Mouse (Mus musculus) limb, embryonic 15.5 days (tissue): Measurements from ENCODE around the gene Gnl2. TPM values are rescaled to one million over a fixed set of nuclear protein-coding genes. Genes with fewer than 3 reads are reported as not detected.

Source experiments
- ATAC-seq: fragments of 200-750 bp; cut with Nextera tagmentation; 2 replicates; pipeline ENCODE4 v1.8.0; 2017; ENCODE audit warnings: low read depth, moderate TSS enrichment; ENCODE audit not compliant: insufficient number of reproducible peaks, low FRiP score, low TSS enrichment
- H3K27ac ChIP-seq: fragments of 300-500 bp; sonication (generic); 2 replicates; pipeline ENCODE4 v1.5.1; 2015; ENCODE audit warnings: moderate library complexity, mild to moderate bottlenecking, inconsistent platforms
- H3K27me3 ChIP-seq: fragments of 300-500 bp; sonication (generic); 2 replicates; pipeline ENCODE4 v1.6.1; 2015; ENCODE audit warnings: inconsistent platforms
- H3K36me3 ChIP-seq: fragments of 300-500 bp; sonication (generic); 2 replicates; pipeline ENCODE4 v1.6.1; 2015; ENCODE audit warnings: inconsistent platforms
- H3K4me1 ChIP-seq: fragments of 300-500 bp; sonication (generic); 2 replicates; pipeline ENCODE4 v1.6.1; 2015; ENCODE audit warnings: inconsistent platforms
- H3K4me2 ChIP-seq: fragments of 300-500 bp; sonication (generic); 2 replicates; pipeline ENCODE4 v1.6.1; 2015; ENCODE audit warnings: mild to moderate bottlenecking, inconsistent platforms
- H3K4me3 ChIP-seq: fragments of 300-500 bp; sonication (generic); 2 replicates; pipeline ENCODE4 v1.5.1; 2015; ENCODE audit warnings: mild to moderate bottlenecking, inconsistent platforms
- H3K9ac ChIP-seq: fragments of 300-500 bp; sonication (generic); 2 replicates; pipeline ENCODE4 v1.6.1; 2015; ENCODE audit warnings: inconsistent platforms
- H3K9me3 ChIP-seq: fragments of 300-500 bp; sonication (generic); 2 replicates; pipeline ENCODE4 v1.6.1; 2016; ENCODE audit warnings: inconsistent platforms
- WGBS: fragments of 180-500 bp; shearing (Covaris S2); methylation state at CpG from one replicate; pipeline ENCODE4 v1.1.7; 2015; 5-methylcytosine and 5-hydroxymethylcytosine counted together
- polyA plus RNA-seq: library from polyadenylated mRNA; unstranded; fragments of >200 nt; fragmentation: Nextera tagmentation; extraction: Ambion mirVana; gene quantifications from 2 replicates; pipeline ENCODE4 v1.2.1, GENCODE M21; 2015

Gnl2 gene
- polyA plus RNA-seq, 1 experiment from 2014 or later, result 78.4 TPM

DNA sequence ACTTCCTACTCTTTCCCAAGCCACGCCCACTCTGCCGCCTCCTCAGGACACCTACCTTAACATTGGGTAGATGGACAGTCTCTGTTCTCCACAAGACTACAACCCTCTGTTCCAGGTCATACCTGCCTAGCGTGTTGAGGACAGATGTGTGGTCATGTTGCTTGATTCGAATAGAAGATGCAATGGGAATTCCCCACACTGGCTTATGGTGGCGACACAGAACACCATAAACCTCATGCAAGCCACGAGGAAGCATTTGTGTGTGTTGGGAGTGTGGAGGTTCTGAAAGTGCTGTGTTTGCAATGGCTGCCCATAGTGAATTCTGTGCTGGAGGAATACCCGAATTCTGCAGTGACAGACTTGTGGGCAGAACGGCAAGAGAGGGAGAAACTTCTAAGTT is 47.4 kb downstream of the Gnl2 start:
- 72% methylated on average over 8 of the region's 8 CpGs for WGBS
- no peaks in the 10 kb centered on the region for H3K9me3 ChIP-seq
- no peak overlapping the region for H3K4me2 ChIP-seq
- peaks cover 2% of the 10 kb centered on the region for H3K36me3 ChIP-seq
- 0 out of 2 replicates have a peak, but pooled peaks cover 5% of the 10 kb centered on the region for H3K27me3 ChIP-seq
- H3K27ac ChIP-seq, result no peak overlapping the region
- peaks cover 26% of the 10 kb centered on the region for H3K4me1 ChIP-seq
- no peak for ATAC-seq
- H3K4me3 ChIP-seq, result no peak overlapping the region
- H3K9ac ChIP-seq, result no peak overlapping the region

DNA sequence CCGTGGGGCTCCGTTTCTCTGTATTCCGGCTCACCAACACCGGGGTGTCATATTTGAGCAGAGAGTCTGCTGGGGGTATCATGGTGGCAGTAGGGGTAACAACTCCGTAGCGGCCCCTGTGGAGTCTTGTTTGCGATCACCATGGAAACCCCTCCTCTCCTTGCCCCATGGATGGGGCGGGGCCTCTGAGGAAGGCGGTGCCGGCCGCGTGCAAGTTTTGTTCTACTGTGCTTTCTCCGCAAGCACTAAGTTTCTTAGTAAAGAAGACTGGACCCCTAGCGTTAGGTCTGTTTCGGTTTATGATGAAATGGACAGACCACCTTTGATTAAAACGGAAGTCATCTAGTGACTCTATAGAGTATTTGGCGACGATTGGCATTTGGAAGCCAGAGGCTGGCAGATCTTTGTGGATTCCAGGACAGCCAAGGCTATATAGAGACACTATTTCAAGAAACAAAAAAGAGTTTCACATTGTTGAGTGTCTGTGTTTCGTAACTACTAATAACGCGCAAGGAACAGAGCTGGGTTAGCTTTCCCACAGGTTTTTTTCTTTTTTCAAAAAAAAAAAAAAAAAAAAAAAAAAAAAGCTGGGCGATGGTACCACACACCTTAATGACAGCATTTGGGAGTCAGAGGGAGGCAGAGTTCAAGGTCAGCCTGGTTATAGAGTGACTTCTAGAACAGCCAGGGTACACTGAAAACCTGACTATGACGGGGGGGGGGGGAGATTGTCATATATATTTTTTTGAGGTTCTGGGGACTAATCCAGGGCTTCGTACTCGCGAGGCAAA is 49.3 kb downstream of the Gnl2 start, which contains the start of gene Dnali1:
Dnali1 (minus strand) TSS at position 187 of the 791 bp plus-strand sequence.
- Histone ChIP-seq H3K4me3 (peak within 1 kb of the TSS; percentile 92), H3K36me3 (peaks cover 21% of the 10 kb centered on the region), H3K9me3 (no peaks in the 10 kb centered on the region), H3K4me1 (peaks cover 23% of the 10 kb centered on the region), H3K9ac (peak within 1 kb of the TSS; percentile 79), H3K4me2 (peak within 1 kb of the TSS; percentile 69), H3K27me3 (0 out of 2 replicates have a peak, but pooled peaks cover 5% of the 10 kb centered on the region), H3K27ac (peak within 1 kb of the TSS; percentile 72)
- 2% methylated on average over 26 of the region's 26 CpGs for WGBS
- ATAC-seq, result no peak; the same call in 1 of the 2 replicates

DNA sequence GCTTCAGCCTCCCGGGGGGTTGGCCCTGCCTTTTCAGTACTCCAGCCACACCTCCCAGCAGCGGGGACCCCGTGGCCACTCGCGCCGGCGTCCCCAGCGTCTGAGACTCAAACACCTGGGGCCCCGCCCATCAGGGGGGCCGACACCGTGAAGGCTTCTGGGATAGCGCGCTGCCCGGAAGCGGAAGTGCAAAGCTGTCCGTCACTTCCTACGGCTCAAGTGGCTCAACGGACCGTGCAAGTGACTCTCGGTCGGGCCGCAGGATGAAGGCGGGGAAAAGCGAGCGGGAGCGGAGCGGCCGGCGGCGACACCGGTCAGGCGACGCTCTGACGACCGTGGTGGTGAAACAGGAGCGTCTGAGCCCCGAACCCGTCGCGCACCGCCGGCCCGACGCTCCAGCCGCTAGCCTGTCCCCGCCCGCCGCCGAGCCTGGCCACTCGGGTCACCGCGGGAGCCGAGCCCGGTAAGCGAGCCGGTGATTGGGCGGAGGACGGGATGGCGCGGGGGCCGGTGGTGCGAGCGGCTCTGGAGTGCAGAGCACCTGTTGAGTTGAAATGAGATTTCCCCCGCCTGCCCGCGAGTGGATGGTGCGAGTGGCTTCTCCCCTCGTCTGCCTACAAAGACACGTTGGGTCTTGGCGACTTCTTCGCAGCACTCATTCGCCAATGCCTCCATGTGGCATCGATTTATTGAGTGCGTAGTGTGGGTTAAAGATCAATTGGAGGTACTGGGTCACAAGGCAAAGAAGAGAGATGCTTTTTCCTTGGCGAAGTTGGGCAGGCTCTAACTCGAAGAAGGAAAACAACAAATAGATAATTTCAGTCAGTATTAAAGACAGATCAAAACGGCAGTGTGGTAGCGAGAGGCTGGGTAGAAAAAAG is 50.3 kb downstream of the Gnl2 start, which contains the start of gene Snip1:
Snip1 (plus strand) TSS at position 183 of the 881 bp plus-strand sequence.
- peak within 1 kb of the TSS; percentile 72 for H3K27ac ChIP-seq
- under 1% methylated on average over 77 of the region's 78 CpGs for WGBS

DNA sequence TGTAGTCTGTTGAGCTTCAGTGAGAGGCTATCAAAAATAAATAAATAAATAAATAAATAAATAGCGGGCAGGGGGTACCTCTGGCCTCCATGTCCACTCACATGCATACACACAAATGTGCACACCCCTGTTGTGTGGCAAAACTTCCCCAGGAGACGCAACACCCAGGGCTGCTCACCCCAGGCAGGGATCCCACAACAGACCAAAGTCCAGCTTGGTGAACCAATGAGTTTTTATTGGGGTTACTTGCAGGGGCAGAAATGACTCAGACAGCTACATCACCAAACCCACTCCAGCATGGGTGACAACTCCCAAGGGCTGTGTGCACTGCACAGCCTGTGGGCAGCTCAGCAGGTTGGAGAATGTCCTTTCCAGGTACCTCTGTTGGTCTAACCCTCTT is 61.3 kb downstream of the Gnl2 start:
- ATAC-seq, result no peak
- Histone ChIP-seq H3K36me3 (peaks cover 53% of the 10 kb centered on the region), H3K27ac (no peak overlapping the region), H3K9ac (no peak overlapping the region), H3K9me3 (no peaks in the 10 kb centered on the region), H3K4me2 (no peak overlapping the region), H3K27me3 (no peaks in the 10 kb centered on the region), H3K4me3 (no peak overlapping the region), H3K4me1 (no peaks in the 10 kb centered on the region)
- 87% methylated on average over 2 of the region's 2 CpGs for WGBS

More for the DNA sequence above, 50.3 kb downstream of the Gnl2 start, which contains the start of gene Snip1:
- Histone ChIP-seq H3K4me3 (peak within 1 kb of the TSS; percentile 92), H3K27me3 (0 out of 2 replicates have a peak, but pooled peaks cover 5% of the 10 kb centered on the region), H3K9ac (peak within 1 kb of the TSS; percentile 79), H3K4me2 (peak within 1 kb of the TSS; percentile 69), H3K36me3 (peaks cover 31% of the 10 kb centered on the region), H3K9me3 (no peaks in the 10 kb centered on the region), H3K4me1 (peaks cover 23% of the 10 kb centered on the region)
- ATAC-seq, result peak; percentile 87

DNA sequence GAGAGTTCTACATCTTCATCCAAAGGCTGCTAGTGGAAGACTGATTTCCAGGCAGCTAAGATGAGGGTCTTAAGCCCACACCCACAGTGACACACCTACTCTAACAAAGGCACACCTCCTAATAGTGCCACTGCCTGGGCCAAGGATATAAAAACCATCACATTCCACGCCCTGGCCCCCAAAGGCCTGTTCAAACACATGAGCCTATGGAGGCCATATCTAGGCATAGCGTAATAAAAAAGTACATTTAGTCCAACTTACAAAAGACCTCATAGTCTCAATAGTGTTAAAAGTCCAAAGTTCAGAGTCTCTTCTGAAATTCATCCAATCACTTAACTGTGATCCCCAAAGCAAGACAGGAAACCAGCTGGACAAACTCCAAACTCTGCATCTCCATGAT is 62.3 kb downstream of the Gnl2 start:
- Histone ChIP-seq H3K9me3 (no peaks in the 10 kb centered on the region), H3K27me3 (no peaks in the 10 kb centered on the region), H3K4me1 (no peaks in the 10 kb centered on the region), H3K4me3 (no peak overlapping the region), H3K27ac (no peak overlapping the region), H3K36me3 (peaks cover 43% of the 10 kb centered on the region), H3K9ac (no peak overlapping the region), H3K4me2 (no peak overlapping the region)
- ATAC-seq, result no peak
- 91% methylated on average over 2 of the region's 2 CpGs for WGBS

DNA sequence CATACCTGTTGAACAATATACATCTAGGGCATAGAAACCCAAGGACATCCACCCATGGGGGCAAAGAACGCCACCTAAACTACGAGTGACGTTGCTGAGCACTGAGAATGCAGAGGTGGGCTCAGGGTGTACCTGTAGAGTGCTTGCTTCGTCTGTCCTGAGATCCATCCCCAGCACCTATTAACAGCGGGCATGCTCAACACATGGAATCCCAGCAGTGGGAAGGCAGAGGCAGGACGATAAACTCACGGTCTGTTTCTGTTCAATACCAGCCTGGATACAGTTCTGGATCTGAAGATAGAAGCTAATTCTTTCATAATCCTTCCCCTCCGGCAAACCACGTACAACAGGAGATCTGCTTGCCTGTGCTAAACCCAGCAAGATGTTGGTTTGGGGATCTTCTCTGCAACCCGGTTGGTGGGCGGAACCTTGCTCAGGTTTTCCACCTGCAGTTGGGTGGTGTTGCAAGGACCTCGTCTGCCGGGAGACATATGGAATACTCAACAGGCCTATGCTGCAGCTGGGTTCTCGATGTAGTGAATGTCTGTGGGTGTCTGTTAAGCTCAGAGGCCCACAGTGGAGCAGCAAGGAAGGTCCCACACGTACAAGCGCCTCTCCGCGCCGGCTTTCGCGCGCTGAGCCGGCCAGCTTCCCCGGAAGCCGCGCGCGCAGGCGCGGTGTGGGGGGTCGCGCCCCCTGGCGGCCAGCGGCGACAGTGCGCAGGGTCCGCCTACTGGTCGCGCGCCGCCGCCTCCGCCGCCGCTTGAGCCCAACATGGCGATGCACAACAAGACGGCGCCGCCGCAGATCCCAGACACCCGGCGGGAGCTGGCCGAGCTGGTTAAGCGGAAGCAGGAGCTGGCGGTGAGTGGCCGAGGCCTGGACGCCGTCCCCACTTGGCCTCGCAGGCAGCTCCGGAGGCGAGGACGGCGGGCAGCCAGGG is 68.3 kb downstream of the Gnl2 start, which contains the start of gene Meaf6:
Meaf6 (plus strand) TSS at position 732 of the 943 bp plus-strand sequence.
- Histone ChIP-seq H3K4me2 (peak within 1 kb of the TSS; percentile 87), H3K36me3 (peaks cover 28% of the 10 kb centered on the region), H3K9ac (peak within 1 kb of the TSS; percentile 87), H3K9me3 (no peaks in the 10 kb centered on the region), H3K4me1 (peaks cover 18% of the 10 kb centered on the region), H3K4me3 (peak within 1 kb of the TSS; percentile 94), H3K27ac (peak within 1 kb of the TSS; percentile 97), H3K27me3 (no peaks in the 10 kb centered on the region)
- ATAC-seq, result peak; percentile 86
- WGBS, result 1% methylated on average over 63 of the region's 63 CpGs

DNA sequence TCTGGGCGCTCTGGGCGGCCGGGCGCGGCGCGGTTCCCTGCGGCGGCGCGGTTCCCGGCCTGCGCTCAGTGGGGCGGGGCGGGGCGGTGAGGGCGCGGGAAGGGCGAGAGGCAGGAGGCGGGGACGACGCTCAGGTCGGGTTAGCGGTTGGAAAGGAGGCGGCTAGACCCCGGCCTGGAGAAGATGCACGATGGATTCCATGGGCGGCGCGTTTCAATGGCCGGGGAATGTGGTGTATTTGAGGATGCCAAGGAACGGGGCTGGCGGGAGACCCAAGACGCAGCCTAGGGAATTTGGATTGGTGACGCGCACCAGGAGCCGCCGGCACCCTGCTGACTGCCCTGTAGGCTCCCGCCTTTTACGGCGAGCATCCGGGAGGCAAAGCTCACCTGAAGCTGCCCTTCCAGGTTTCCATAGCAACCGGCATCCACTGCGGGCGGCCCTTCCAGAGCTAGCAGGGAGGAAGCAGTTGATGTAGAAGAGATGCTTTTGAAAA is 69.0 kb downstream of the Gnl2 start:
- H3K9me3 ChIP-seq, result no peaks in the 10 kb centered on the region
- peaks cover 35% of the 10 kb centered on the region for H3K36me3 ChIP-seq
- peak overlapping the region; percentile 87 for H3K4me2 ChIP-seq
- H3K4me3 ChIP-seq, result peak overlapping the region; percentile 94
- H3K27me3 ChIP-seq, result no peaks in the 10 kb centered on the region
- ATAC-seq, result peak; percentile 88
- H3K27ac ChIP-seq, result peak overlapping the region; percentile 97
- under 1% methylated on average over 45 of the region's 45 CpGs for WGBS
- H3K9ac ChIP-seq, result peak overlapping the region; percentile 87
- peaks cover 18% of the 10 kb centered on the region for H3K4me1 ChIP-seq

DNA sequence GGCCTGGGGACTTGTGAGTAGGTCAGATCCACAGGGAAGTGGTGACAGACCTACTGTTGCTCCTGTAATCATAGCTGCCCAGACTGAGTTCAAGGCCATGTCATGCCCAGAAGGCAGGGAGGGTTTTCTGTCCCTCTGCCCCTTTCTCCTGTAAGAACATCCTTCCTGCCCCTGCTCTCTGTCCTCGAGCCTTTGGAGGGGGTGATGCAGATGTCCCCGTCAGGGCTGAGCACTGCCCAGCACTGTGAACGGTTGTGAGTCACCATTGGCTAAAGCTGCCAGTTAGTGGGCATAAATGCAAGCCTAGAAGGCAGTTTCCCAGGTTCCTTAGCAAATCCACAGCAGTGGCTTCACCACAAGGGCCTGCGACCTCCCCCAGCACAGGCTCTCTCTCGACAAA is 76.6 kb downstream of the Gnl2 start:
- H3K9me3 ChIP-seq, result no peaks in the 10 kb centered on the region
- no peak overlapping the region for H3K4me3 ChIP-seq
- H3K27ac ChIP-seq, result no peak overlapping the region
- H3K27me3 ChIP-seq, result no peaks in the 10 kb centered on the region
- no peaks in the 10 kb centered on the region for H3K4me1 ChIP-seq
- H3K9ac ChIP-seq, result no peak overlapping the region
- 89% methylated on average over 5 of the region's 5 CpGs for WGBS
- no peak overlapping the region for H3K4me2 ChIP-seq
- ATAC-seq, result no peak
- peaks cover 47% of the 10 kb centered on the region for H3K36me3 ChIP-seq

DNA sequence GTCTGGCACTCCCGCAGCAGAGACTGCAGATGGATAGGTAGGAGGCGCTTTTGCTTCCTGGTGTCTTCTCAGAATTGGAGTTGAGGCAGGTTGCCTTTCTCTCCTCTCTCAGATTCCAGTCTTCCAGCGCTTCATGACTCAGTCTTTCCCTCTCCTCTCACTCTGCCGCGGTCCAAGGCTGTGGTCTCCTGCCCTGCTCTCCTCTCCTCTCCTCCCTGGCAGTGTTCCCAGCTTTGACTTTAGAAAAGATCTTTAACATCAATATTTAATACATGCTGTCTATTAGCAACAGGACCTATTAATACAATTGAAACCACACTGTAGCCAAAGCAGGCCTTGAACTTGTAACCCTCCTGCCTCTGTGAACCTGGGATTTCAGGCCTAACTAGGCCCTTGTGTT is 79.7 kb downstream of the Gnl2 start:
- Histone ChIP-seq H3K4me3 (no peak overlapping the region), H3K9me3 (no peaks in the 10 kb centered on the region), H3K9ac (no peak overlapping the region), H3K27ac (no peak overlapping the region), H3K4me1 (no peaks in the 10 kb centered on the region), H3K27me3 (no peaks in the 10 kb centered on the region), H3K4me2 (no peak overlapping the region), H3K36me3 (peaks cover 21% of the 10 kb centered on the region)
- 86% methylated on average over 5 of the region's 5 CpGs for WGBS
- ATAC-seq, result no peak

DNA sequence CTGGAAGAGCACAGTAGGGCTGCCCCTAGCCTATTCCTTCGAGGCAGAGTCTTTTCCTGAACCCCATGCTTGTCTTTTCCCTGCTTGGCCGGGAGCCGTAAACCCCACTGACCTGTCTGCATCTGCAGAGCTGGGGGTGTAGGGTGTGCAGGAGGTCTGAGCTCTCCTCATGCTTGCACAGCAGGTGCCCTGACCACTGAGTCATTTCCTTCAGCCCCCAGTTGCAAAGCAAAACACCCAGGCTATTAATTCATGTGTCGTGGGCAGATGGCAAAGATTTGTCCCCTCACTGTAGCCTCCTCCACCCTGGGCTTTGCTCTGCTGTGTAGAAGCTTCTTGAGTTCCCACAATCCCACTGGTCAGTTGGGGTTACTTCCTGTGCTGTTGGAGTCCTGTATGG is 81.0 kb downstream of the Gnl2 start:
- H3K9ac ChIP-seq, result no peak overlapping the region
- H3K27ac ChIP-seq, result no peak overlapping the region
- H3K9me3 ChIP-seq, result no peaks in the 10 kb centered on the region
- peaks cover 18% of the 10 kb centered on the region for H3K36me3 ChIP-seq
- no peak overlapping the region for H3K4me2 ChIP-seq
- no peak overlapping the region for H3K4me3 ChIP-seq
- WGBS, result 79% methylated on average over 4 of the region's 4 CpGs
- ATAC-seq, result no peak
- no peaks in the 10 kb centered on the region for H3K4me1 ChIP-seq
- no peaks in the 10 kb centered on the region for H3K27me3 ChIP-seq

DNA sequence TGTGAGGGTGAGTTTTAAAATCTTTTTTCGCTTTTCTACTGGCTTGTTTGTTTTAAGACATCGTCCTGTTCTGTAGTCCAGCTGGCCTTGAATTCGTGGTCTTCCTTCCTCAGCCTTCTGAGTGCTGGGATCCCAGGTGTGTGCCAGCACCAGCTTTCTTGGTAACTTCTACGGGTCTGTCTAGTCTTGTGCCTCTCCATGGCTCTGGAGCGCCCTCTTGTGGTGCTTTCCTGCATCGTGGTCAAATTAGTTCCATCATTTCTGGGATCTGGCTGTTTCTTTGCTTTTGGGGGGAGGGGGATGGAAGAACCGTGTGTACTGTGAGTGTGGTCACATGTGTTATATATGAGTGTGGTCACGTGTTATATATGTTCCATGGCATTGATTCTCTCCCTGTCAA is 83.1 kb downstream of the Gnl2 start:
- 7% methylated on average over 8 of the region's 8 CpGs for WGBS
- Histone ChIP-seq H3K4me1 (no peaks in the 10 kb centered on the region), H3K9ac (no peak overlapping the region), H3K9me3 (no peaks in the 10 kb centered on the region), H3K4me3 (no peak overlapping the region), H3K4me2 (no peak overlapping the region), H3K27ac (no peak overlapping the region), H3K36me3 (peaks cover 22% of the 10 kb centered on the region), H3K27me3 (no peaks in the 10 kb centered on the region)
- no peak for ATAC-seq
